Mouse (Mus musculus) left cerebral cortex, postnatal 14 days (tissue): Measurements from ENCODE around the gene Krt13. TPM values are rescaled to one million over a fixed set of nuclear protein-coding genes. Genes with fewer than 3 reads are reported as not detected.

Experiments used
- DNase-seq, 2 experiments: peaks; one replicate each; pipeline ENCODE4 v3.0.0; 2021 to 2022; ENCODE audit warnings: low spot score in 2 of 2, mixed read lengths in 1 of 2
- intact Hi-C: fragments of 180-260 bp; cut with DNase I; formaldehyde crosslinking; loops from one replicate; pipeline ENCODE4 v1.15.1; 2025
- total RNA-seq, 2 experiments: library from RNA; stranded (reverse); gene quantifications; 2 replicates each; pipeline ENCODE4 v1.2.3; 2021

Gene Krt13
- total RNA-seq, 2 experiments from 2014 or later, result not detected

DNA sequence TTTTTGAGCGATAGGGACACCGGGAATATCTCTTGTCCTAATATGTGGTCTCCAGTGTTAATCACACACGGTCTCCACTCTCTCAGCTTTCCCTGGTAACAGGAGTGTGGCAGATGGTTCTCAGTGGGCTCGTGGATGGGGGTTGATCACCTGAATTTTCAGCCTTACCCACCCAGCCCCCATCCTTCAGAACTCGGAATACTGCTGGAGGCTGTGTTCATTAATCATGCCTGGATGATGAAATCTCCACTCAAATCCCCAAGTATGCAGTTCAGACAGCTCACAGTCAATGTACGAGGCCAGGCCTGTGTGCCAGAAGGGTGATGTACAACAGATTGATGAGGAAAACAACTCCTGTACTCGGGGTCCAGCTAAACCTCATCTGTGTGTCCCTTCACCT lies 3.5 kb upstream of the Krt13 start:
- intact Hi-C loops, result no loop called here

GRCm38 (mm10) chr11:100120331-100120730 lies 1.0 kb downstream of the Krt13 start:
- intact Hi-C loops, result no loop called here
- no peak for DNase-seq

More for the DNA sequence above, 3.5 kb upstream of the Krt13 start:
- DNase-seq, result no peak

- DNase-seq, result no peak
- intact Hi-C loops, result no loop called here
Observed at GRCm38 (mm10) chr11:100113742-100114029, 7.7 kb downstream of the Krt13 start.

GRCm38 (mm10) chr11:100112935-100113741 lies 8.2 kb downstream of the Krt13 start:
- DNase-seq, result no peak
- intact Hi-C loops, result no loop called here

DNA sequence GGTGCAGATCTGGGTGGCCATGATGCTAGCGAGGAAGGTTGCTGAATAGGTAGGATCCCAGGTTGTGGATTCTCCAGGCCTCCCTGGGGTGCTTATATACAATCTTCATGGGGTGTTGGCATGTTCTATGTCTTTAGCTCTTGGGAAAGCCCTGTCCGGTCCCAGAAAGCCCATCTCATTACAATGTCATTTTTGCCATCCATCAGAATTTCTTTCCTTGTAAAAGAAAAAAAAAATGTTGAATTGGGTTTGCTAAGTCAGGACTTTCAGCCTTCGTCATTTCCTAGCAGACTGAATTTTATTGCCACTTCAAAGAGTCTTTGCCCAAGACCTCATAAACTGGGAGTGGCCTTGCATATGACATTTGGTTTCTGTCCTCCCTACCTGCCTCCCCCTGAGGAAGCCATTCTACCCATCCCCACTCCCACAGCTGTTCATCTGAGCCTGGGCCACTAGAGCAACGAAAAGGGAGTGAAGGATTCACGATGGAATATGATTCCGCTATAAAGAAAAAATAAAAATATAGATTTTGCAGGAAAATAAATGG lies 15.7 kb downstream of the Krt13 start, which contains the start of gene Krt36:
TSS of gene Krt36 (minus strand) at position 51 of the 547 bp plus-strand sequence.
- intact Hi-C loops, result no loop called here
- no peak for DNase-seq

DNA sequence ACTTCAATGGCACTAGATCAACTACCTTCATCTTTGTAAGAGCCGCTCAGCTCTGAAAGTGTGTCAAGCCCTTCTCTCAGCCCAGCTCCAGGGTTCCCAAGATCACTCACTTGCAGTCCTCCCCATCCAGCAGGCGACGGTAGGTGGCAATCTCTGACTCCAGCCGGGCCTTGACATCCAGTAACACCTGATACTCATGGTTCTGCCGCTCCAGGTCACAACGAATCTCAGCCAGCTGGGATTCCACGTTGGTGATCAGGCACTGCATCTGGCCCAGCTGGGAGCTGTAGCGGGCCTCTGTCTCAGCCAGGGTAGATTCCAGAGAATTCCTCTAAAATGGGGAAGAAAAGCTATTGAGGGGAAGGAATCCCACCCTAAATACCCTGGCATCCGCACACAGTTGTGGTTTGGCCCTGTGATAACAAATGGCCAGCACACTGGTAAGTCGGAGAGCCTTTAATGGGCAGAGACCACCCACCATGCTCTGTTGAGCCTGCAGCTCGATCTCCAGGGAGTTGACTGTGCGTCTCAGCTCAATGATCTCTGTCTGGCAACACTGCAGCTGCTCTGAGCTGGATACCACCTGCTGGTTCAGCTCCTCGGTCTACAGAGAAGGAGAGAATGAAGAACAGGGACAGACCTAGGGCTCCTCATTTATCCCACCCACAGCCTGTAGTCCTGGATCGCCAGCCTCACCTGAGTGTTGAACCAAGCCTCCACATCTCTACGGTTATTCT lies 18.5 kb downstream of the Krt13 start:
- intact Hi-C loops, result no loop called here
- DNase-seq, result no peak

DNA sequence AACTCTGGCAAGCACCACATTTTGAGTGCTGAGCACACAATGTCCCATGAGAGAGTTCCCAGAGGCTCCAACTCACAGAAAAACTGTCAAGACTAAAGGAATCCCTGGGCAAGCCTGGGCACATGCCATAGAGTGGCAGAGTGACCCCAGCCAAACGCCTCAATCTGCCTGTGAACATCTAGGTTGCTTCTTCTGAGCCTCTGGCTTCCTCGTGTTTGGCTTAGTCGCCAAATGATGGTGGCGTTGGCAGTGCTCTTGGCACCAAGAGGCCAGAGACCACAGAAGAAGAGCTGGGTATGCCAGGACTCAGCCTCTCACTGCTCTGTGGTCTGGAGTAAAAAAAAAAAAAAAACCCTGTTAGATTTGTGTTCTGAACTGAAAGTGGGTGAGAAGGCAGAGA lies 21.0 kb downstream of the Krt13 start:
- intact Hi-C loops, result no loop called here
- no peak for DNase-seq

DNA sequence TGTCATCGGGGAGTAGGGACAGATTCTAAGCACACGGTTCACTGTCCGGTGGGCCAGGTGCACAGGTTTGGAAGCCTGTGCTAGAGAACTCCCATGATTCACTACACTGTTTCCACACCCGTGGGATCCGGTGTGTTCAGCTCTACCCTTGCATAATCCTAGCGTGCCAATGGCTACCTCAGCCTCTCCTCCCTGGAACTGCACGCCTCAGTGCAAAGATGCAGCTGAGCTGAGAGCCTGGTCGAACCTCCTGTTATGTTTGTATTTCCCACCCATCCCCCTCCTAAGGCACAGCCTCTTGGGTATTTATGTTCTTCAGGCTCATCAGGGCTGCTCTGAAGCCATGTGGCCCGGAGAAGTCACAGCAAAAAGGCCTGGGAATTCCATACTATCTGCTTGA lies 23.5 kb downstream of the Krt13 start:
- intact Hi-C loops, result no loop called here
- no peak for DNase-seq

DNA sequence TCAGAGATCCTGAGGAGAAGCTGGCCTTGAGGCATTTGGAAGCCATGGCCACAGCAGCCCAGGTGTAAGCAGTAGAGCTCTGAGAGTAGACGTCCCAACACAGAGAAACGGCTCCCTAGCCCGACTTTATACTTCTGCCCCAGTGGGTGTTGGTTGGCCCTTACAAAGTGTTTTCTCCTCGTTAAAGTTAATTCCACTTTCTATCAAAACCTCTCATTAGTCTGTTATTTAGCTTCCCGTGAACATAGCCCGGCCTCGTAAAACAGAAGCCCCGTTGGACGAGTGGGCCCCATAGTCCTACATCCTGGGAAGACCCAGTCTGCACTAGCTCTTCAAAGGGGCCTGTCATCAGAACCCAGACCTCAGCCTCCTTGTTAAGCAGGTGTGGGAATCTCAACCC lies 25.2 kb downstream of the Krt13 start, which contains the start of gene Krt35:
TSS of gene Krt35 (minus strand) at position 101 of the 400 bp plus-strand sequence.
- DNase-seq, result no peak
- intact Hi-C loops, result no loop called here

GRCm38 (mm10) chr11:100088378-100089025 lies 32.9 kb downstream of the Krt13 start:
- DNase-seq, result peak in 1 of 2 experiments; percentile 22
- intact Hi-C loops, result no loop called here

GRCm38 (mm10) chr11:100087861-100088260 lies 33.5 kb downstream of the Krt13 start, which contains the start of gene Krt32:
Gene Krt32, minus strand, starts transcription at chr11:100088226.
- no peak for DNase-seq
- intact Hi-C loops, result no loop called here

- DNase-seq, result no peak
Observed at GRCm38 (mm10) chr11:100073873-100074272, 47.5 kb downstream of the Krt13 start.

More at GRCm38 (mm10) chr11:100073873-100074272, 47.5 kb downstream of the Krt13 start:
- intact Hi-C loops, result no loop called here

Other genes starting within 250 kb of the Krt13 start
- not detected for gene Krtap9-1, start 248.2 kb downstream of the Krt13 start, total RNA-seq
- not detected for gene Gm11567, start 242.4 kb downstream of the Krt13 start, total RNA-seq
- not detected for gene Krtap31-1, start 213.6 kb downstream of the Krt13 start, total RNA-seq
- gene Gm11565, start 206.8 kb downstream of the Krt13 start, total RNA-seq, result not detected
- gene Krtap31-2, start 185.3 kb downstream of the Krt13 start, total RNA-seq, result not detected
- not detected for gene Krtap9-5, start 173.1 kb downstream of the Krt13 start, total RNA-seq
- gene Krtap29-1, start 142.5 kb downstream of the Krt13 start, total RNA-seq, result not detected
- gene Krtap16-1, start 135.0 kb downstream of the Krt13 start, total RNA-seq, result not detected
- not detected for gene Krtap17-1, start 127.6 kb downstream of the Krt13 start, total RNA-seq
- gene Krt33a, start 105.4 kb downstream of the Krt13 start, total RNA-seq, result not detected
- not detected for gene Krt33b, start 91.7 kb downstream of the Krt13 start, total RNA-seq
- not detected for gene Krt34, start 80.0 kb downstream of the Krt13 start, total RNA-seq
- not detected for gene Krt31, start 71.0 kb downstream of the Krt13 start, total RNA-seq
- gene Krt32, start 33.3 kb downstream of the Krt13 start, total RNA-seq, result not detected
- not detected for gene Krt35, start 25.3 kb downstream of the Krt13 start, total RNA-seq
- not detected for gene Krt36, start 15.9 kb downstream of the Krt13 start, total RNA-seq
- gene Krt15, start 14.4 kb upstream of the Krt13 start, total RNA-seq, result not detected
- gene Krt19, start 27.1 kb upstream of the Krt13 start, total RNA-seq, result under 1 TPM in 1 of 2 experiments, not detected in 1; 0.63 TPM
- gene Krt9, start 71.7 kb upstream of the Krt13 start, total RNA-seq, result 1 to 10 TPM; 2.6 to 2.7 TPM
- not detected for gene Krt14, start 86.0 kb upstream of the Krt13 start, total RNA-seq
- not detected for gene Krt16, start 127.3 kb upstream of the Krt13 start, total RNA-seq
- not detected for gene Krt17, start 139.5 kb upstream of the Krt13 start, total RNA-seq
- not detected for gene Krt42, start 148.3 kb upstream of the Krt13 start, total RNA-seq
- 100 to 1,000 TPM; 803 to 821 TPM for gene Eif1, start 198.3 kb upstream of the Krt13 start, total RNA-seq
- not detected for gene Gast, start 212.8 kb upstream of the Krt13 start, total RNA-seq
- gene Hap1, start 234.6 kb upstream of the Krt13 start, total RNA-seq, result 100 to 1,000 TPM in 1 of 2 experiments, 10 to 100 TPM in 1; 94.6 to 151 TPM